In the genomic region with DNA sequence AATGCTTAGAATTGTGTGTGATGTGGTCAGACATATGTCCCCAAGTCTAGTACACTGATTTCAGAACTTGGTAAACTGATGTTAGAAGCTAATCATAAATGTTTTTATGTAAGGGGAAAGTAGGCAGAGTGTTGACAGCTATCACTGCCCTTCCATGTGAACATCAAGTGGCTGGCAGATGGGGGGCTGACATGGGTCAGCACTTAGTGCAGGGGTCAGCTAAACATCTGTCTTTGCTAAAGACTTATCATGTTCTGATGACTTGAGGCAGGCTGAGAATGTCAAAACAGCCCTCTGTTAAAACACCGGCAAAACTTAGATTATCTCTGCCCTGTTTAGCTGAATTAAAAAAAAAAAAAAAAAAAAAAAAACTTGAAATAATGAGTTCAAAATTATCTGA, we compare ENCODE assay signal across 14 mouse cellular contexts.
"Had no signal": no experiment of that assay in that cellular context is flagged by ENCODE, and none has a peak within 500 bp of the region (broad histone marks: within the 10 kb centered on the region; RNA-seq: fewer than 3 reads in every experiment).

No protein-coding gene starts in this region.

- H3K27me3 ChIP-seq: limb, embryonic 13.5 days; liver, embryonic 15.5 days; midbrain, embryonic 12.5 days had no signal

- H3K4me1 ChIP-seq: limb, embryonic 13.5 days; liver, embryonic 15.5 days; midbrain, embryonic 12.5 days had no signal

- H3K9ac ChIP-seq: limb, embryonic 13.5 days; liver, embryonic 15.5 days; midbrain, embryonic 12.5 days had no signal

- H3K27ac ChIP-seq: kidney, postnatal 0 days; limb, embryonic 13.5 days; liver, embryonic 15.5 days; midbrain, embryonic 12.5 days had no signal

- ATAC-seq: intestine, postnatal 0 days had no signal

- H3K36me3 ChIP-seq: limb, embryonic 13.5 days; liver, embryonic 15.5 days; midbrain, embryonic 12.5 days had no signal

- H3K4me3 ChIP-seq: limb, embryonic 13.5 days; liver, embryonic 15.5 days; midbrain, embryonic 12.5 days had no signal

- H3K4me2 ChIP-seq: limb, embryonic 13.5 days; liver, embryonic 15.5 days; midbrain, embryonic 12.5 days had no signal

- DNase-seq: kidney, adult 8-10 months; kidney, postnatal 36 days; layer of hippocampus, adult 9-11 months; layer of hippocampus, postnatal 36 days; lung, postnatal 36 days; right cerebral cortex, postnatal 4 days; spleen, adult 18-20 months; thymus, adult 18-20 months; thymus, postnatal 25 days had no signal

- H3K9me3 ChIP-seq: limb, embryonic 13.5 days; liver, embryonic 15.5 days; midbrain, embryonic 12.5 days had no signal
